Mouse (Mus musculus): ENCODE measurements around the gene Adm2.

- TF ChIP-seq CTCF (IDR thresholded peaks at IDR 0.05; ENCODE audit: borderline replicate concordance, control insufficient read depth, extremely low read depth, insufficient read depth, low read length, poor library complexity) (no peak), POLR2A (IDR thresholded peaks at IDR 0.05; ENCODE audit: control insufficient read depth, extremely low read depth, insufficient read depth, low read length, poor library complexity) (no peak)
Observed at GRCm38 (mm10) chr15:89334271-89334670, 11.8 kb downstream of the Adm2 start, which contains the start of gene Miox.
